Mouse (Mus musculus) CD4-positive, CD25-positive, alpha-beta regulatory T cell, adult 2 months (primary cell): ENCODE results near the gene Irf2bpl.

Source experiments
- DNase-seq: peaks from one replicate; pipeline ENCODE4 v3.0.0-alpha.2; 2012; ENCODE audit warnings: low read depth, low spot score

The Irf2bpl gene

DNA sequence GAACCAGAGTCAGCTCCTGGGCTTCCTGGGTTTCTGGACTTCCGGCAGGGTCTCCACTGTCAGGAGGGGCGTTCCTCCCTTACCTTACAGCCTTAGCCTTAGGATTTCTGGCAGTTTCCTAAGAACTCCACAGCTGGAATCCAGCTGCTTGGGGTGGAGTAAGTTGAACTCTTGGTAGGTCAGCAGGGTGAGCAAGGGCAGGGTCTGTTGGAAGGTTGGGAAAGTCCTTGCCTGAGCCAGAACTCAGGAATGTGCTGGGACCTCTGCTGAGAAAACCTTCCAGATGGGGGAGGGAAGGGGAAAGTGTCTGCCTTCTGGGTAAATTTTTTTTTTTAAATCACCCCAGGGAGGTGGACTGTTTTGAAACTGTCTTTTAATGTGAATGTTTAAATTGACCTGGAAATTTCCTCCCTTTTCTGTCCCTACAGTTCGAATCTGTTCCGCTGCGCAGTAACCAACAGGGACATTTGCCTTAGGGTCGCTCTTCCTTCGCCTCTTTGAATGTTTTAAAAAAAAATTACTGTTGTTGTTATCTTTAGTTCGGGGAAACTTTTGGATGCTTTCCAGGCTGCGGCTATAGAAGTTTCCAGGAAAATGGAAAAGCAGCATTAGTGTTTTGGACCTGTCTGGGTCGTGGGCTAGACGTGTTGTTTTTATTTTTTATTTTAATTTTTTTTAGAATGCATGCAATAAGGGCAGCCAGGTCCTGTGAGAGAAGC, 15.0 kb upstream of the Irf2bpl start:
- no peak for DNase-seq

DNA sequence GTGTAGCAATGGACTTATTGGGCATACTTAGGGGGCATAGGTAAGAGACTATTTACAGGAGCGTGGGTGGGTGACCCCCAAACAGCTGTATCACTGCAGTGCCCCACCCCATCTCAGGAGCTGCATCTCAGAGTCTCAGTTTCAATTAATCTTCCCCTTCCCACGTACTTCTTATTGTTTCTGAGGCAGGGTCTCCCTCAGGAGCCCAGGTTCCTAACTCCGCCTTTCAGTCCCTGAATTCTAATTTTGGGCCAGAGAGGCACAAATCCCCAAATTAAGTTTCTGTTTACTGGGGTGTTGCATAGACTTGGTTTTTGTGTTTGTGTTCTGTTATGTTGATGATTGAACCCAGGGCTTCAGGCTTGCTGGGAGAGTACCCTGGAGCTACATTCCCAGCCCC, 13.8 kb upstream of the Irf2bpl start:
- no peak for DNase-seq

DNA sequence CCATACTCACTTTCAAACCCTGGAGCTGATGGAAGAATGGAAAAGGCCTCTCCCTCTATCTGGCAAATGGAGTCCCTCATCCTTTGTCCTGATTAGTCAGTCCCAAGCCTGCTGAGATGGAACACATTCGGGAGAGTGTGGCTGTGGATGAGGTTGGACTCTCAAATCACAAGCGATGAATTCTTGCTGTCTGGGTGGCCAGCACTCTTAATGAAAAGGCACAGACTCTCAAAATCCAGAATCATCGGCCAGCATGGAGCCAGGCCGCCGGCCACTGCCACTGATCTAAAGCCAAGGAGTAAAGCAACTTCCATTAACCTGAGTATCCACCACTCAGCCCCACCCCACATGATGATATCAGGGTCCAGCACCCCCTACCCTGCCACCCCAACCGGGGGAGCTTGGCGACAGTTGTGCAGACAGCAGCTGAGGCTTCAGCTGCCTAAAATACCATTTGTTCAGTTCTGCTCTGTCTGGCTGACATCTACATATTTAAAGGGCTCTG, 13.2 kb upstream of the Irf2bpl start:
- no peak for DNase-seq

DNA sequence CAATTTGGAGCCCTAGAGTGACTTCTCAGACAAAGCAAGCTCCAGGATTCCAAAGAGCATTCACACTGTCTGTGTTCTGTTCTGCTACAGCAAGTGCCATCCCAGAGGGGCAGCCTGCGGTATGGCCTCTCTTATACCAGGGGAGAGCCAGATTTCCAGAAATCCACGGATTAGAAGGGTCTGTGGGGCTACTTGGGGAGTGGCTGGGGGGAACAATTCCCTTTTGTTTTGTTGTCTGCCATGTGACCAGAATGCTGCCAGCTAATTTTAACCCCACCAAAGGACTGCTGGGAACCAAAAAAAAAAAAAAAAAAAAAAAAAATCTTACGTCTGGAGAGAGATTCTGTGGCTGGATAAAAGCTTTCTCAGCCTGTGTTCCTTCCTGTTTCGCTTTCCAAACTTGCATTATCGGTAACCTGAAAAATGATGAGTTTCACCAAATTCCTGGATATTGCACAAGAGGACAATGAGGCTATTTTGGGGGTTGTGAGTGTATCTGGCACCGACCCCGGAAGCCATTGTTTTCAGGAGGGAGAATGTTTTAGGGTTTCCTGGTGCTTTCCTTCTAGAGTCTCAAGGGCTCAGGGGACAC, 12.4 kb upstream of the Irf2bpl start:
- no peak for DNase-seq

DNA sequence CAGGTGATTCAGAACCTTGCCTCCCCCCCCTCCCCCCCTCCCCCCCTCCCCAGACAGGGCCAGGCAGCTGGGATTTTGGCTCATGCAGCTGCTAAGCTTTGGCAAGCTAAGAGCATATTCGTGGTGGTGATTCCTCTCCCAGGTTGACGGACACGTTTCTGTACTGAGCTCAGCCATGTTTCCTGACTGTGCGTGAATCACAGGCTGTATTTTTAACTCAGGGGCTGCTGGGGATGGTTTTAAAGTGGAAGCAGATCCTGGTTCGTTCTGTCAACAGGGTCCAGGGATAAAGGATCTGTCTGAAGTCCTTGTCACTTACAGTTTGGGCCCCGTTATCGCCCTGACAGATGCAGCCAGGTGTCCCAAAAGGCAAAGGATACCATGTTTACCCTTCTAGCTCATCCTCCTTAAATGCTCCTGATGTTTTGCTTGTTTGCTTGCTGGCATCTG, 11.9 kb upstream of the Irf2bpl start:
- DNase-seq, result no peak

DNA sequence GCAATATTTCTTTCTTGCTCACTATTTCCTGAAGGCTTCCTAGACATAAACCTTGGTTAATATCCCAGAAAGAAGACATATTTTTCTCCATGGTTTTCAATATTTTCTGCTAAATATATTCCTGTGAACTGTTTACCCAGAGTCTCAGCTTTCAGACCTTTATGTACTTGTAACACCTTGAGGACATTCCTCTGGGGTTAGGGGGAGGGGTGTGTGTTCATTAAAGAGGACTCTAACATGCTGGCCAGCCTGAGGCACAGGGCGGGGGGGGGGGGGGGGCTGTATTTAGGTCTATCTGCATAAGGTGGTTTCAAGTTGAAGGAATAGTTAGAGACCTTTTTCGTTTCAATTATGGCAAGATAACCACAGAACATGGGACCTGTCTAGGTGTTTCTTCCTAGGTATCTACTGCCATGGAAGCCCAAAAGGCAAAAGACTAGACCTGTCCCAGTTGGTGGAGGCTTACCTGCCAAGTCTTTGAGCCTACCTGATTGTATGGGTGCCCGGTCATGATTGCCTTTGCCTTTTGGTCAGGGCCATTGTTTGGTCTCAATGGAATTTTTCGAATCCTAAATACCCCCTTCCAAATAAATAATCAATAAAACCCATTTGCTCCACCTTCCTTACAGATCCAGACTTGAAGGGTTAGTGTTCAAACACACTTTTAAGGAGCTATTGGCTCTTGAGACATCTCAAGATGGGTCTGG, 11.3 kb upstream of the Irf2bpl start:
- no peak for DNase-seq

DNA sequence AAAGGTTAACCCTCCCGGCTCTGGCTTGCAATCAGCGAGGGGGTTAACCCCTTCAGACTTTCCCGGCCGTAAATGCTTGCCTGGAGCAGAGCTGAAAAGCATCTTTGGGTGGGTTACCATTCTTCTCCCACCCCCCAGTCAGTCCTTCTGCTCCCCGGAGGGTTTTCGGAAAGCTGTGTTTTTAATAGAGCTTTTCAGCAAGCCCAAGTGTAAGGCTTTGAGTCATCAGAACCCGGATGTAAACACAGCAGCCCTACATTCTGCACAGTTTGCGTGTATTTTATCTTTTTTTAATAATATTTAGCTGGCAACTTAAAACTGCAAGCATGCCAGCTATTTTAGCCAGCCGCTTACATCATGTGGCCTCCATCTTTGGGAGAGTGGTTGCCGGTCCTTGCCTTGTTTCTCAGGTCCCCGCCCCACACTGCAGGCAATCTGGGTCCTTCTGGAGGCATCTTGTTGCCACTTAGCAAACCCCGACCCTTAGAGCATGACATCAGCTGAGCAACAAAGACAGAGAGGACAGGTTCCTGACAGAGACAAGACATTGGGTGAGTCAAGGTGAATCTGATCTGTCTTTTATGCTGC, 10.3 kb upstream of the Irf2bpl start:
- peak; percentile 76 for DNase-seq

DNA sequence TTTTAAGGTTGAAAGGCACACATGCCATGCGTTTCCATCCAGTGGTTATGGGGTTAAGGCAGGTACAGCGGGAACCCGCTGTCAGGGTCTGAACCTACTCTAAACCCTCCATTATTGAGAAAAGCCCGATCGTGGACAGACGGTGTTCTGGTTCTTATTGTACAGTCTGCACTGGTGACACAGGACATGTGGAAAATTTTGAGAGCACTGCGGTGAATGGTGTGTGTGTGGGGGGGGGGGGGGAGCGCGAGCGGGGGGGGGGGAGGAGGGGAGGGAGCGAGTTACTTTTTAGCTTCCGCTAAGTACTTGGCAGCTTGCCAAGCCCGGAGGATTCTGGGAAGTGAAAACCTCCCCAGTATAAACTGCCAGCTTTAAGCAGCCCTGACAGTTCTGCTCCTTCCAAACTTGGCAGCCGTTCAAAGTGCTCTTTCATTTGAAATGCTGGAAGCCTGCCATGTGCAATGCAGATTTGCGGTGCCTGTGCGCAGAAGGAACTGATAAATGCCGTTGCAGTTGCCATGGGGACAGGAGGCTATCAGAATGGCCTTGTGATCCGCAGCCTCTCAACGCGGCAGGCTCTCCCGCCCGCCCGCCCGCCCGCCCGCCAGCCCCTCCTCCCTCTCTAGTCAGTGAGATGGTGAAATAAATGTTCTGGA, 9.7 kb upstream of the Irf2bpl start:
- DNase-seq, result peak; percentile 98

DNA sequence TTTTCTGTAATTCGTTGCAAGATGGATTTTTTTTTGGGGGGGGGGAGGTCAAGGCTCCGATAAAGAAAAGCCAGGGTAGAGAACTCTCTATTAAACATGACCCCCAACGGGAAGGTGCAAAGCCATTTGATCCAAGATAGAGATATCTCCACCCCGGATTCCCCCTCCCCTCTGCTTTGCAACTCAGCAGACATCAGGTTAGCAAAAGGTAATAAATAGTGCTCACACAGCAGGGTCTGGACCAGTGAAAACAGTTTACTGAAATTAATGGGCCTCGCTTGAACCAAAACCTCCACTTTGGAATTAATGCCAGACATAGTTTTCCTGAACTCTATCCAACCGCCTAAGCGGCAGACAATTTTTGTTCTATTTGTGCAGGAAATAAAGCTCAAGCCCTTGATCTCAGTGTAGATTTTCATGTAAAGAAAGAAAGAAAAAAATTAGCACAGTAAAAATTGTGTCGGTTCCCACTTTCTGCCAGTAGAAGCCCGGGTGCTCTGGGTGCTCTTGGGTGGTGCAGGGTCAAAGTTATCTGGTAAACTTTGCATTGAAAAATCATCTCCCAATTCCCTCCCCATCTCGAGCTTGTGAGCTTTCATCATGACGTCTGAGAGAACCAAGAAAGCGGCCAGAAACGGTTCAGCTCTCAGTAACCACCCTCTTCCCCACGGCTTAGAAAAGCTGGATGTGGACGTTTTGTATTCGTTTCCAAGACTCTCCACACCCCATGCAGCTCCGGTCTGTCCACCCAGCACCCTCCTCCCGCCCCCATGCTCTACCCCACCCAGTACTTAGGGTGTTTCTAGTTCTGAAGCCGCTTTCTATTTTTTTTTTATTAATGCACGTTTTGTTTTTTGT, 9.0 kb upstream of the Irf2bpl start:
- peak; percentile 68 for DNase-seq

DNA sequence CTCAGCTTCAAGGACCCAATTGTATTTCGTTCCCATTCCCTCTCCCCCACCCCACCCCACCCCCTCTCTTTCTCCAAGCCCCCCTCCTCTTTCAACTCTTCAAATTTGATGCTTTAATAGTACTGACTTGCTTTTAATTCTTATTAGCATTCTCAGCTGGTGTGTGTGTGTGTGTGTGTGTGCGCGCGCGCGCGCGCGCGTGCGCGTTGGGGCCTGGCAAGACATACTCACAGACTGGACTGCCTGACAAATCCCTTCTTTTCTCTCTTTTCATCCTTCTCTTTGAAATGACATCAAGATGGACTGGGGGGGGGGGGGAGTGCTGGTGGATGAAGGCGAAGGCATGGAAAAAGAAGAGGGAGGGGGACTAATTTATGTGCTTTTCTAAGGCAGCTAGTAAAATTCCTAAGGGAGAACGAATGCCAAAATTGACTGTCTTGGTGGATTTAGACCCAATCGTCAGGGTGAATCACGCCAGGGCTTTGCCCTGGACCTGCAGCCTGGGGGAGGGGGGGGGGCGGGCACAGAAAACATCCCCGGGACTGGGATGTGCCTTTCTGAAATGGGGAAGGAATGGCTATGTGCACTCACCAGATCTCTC, 8.2 kb upstream of the Irf2bpl start:
- peak; percentile 69 for DNase-seq

DNA sequence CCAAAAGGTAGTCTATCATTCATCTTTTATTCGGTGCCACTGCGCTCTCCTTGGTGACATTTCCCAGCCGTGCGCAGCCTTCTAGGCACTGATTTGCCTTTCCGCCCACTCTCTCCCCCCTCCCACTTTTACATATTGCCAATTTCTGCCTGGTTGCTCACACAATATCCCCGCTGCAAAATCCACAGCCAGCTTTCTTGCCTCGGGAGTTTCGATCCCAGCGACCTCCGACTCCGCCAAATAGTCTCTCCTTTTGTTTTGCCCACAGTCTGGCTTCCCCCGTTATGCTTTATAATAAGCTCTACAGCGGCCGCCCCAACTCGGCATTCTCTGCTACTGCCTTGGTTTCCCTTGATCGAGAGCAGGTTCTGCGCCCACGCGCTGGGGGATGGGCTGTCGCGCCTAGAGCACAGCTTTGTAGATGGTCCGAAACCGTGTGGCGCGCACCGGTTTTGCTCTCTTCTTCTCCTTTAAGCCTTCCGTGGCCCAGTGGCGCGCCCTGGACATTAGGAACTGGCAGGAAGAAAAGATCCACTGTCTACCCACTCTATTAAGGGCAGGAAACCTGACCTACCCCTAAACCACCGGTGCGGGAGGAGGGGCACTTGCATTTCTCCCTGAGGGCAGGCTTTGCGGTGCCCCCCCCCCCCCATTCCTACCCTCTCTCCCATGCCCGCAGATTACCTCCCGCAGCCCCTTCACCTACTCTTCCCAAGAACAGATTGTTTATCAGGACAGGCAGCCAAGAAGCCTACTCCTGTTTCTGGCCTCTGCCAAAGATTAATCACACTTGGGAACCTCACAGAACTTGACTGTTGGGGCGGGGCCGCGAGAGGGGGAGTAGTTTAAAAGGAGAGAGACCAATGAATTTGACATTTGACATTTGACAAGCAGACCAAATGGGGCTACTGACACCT, 7.4 kb upstream of the Irf2bpl start:
- DNase-seq, result peak; percentile 88

DNA sequence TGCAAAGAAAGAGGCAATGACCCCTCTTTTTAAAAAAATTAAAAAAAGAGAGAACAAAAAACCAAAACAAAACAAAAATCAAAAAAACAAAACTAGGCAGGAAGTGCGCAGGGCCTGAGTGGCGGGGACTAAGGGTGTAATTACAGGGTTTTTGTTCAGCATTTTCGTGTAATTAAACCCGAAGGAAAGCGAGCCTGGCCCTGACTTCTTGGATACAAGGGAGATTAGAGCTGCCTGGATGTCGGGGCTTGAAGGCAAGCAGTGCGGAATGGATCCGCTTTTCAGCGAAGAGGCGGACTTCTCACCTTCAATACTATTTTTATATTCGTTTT, 6.8 kb upstream of the Irf2bpl start:
- peak; percentile 72 for DNase-seq

DNA sequence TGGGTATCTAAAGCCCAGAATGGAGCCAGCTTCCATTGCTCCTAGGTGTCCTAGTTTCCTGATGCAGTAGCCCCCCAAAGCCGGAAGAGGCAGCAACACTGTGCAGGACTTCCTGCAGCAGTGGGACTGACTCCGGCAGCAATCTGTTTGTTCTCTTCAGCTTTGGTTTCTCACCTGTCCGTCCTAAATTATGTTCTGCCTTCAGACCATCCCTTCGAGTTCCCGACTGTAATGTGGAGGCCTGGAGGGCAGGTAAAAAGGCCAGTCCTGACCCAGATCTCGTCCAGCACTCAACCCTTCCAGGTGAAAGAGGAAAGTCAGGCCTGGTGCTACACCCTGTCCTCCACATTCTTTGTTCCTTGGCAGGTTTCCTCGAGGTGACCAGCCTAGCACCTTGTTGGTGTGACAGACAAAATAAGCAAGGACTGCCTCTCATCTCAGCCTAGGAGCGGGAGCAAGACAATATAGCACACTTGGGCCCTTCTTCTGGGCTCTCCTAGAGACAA, 6.3 kb upstream of the Irf2bpl start:
- DNase-seq, result peak; percentile 50

DNA sequence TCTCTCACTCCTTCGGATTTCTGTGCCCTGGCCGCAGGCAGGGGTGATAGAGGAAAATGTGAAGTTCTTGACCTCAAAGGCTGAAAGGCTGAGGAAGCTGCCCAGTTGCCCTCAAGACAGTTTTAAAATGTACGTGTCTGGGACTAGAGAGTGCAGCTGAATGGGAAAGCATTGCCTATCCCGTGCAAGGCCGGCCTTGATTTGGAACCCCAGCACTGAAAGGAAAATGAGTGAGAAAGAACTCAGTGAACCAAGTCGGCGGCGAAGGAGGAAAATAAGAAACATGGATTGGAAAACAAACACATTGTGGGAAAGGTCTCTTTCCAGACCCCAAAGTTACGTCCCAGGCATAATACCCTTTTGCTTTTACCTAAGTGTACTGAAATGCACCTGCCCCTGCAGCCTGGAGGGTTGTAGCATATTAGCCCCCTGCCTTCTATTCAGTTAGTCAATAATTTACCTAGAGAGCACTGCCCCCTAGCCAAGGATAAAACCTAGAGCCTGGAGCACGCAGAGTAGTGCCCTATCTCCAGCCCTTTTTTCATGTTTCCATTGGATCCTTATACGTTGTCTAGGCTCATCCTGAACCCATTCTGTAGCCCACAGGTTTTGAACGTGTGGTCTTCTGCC, 5.6 kb upstream of the Irf2bpl start:
- no peak for DNase-seq

DNA sequence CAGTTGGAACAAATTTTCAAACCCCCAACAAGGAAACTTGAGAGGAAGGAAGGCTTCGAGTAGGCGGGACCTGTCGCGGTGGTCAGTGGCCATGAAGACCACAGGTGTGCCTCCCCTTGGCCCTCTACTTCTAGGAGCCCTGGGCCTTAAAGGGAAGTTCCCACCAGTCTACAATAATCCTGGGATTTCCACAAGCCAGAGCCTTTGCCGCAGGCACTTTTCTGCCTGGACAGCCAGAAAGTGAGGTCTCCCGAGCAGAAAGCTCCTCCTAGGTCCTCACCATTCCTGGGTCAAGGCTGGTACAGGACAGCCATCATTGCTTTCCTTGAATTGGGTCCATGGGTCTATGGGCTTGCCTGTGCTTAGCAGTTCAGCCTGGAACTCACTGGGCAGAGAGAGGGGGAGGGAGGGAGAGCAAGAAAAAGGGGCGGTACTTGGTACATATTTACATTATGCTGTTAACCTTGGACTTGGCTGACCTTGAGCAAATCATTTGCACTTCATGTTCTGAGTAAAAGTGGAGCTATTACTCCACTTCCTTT, 4.6 kb upstream of the Irf2bpl start:
- peak; percentile 32 for DNase-seq

DNA sequence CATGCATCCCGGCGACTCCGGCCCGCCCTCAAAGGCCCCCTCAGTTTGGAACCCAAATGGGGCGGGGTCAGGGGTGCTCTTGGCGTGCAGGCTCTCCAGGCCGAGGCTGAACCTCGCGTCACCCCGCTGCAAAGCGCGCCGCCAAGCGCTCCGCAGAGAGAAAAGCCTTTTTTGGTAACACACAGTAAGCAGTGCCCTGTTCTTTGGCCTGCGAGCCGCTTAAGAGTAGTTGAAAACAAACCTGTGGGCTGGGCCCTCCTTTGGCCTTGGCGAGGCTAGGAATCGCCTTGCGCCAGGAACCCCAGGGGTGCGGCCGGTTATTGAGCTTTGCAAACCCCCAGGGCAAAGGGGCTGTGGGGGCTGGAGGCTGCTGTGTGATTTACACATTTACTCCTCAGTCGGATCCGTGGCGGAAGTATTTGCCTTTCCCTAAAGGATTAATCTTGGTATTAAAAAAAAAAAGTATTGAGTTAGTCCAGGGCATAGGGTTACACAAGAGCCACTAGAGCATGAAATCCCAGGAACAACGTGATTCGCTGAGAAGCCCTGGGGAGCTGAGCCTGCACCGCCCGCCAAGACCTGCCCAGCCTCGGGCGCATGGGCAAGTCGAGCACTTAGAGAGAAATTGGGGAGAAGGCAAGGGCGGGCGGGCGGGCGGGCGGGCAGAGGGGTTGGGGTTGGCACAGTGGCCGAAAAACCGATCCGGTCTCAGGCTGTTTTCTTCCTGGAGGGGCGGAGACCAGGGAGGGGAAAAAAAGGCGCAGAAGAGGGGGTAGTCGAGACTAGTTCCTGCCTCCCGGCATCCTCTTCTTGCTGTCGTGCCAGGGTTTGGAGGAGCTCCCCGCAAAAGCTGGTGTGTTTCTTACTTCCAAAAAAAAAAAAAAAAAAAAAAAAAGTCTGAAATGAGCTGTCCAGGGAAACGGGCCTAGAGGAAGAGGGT, 3.8 kb upstream of the Irf2bpl start:
- peak; percentile 86 for DNase-seq

DNA sequence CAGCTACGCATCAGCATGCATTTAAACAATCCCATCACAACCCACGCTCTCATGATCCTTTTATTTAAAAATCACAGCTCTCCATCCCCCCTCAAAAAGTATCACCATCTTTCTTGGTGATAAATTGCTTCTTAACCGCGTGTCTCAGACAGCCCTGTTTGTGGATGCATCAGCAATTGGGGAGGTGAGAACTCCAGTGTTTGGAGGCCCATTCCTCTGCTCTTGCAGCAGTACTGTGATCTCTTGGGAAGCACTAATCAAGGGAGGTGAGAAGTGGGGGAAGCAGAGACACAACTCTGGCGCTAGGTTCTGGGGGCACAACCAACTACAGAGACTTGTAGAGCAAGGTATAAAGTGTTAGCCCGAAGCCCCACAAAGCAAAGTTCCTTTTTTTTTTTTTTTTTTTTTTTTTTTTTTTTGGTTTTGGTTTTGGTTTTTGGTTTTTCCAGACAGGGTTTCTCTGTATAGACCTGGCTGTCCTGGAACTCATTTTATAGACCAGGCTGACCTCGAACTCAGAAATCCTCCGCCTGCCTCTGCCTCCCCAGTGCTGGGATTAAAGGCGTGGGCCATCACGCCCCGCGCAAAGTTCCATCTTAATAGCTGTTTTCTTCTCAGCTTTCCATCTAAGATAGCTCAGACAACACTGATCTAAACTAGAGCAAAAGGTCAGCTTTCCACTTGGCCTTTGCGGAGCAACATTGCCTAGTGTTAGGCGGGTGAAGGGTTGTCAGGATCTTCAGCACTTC, 3.0 kb upstream of the Irf2bpl start:
- DNase-seq, result no peak
